Mouse (Mus musculus): ENCODE measurements at regions not wholly inside any gene's neighbourhood (a gene's known extent, or its start where the extent isn't known, plus 50 kb on each side); places are given as distances from the start of the nearest gene placed in this dataset.

DNA sequence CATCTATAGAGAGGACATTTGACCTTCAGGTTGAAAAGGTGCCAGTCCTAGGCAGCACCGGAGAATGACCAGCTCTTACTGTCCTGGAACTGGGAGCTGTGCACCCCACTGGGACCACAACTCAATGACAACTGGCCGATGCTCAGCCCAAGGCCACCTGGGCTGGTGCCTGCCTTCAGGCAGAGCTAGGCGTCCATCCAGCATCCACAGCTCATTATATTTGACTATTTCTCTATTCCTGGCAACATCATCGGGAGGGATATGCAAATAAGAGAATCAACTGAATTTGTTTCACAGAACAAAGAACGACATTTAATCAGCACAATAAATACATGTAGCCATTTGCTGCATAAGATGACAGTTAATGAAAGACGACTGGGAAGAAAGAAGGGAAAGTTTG is 149.0 kb upstream of the Gli2 start:
- TF ChIP-seq CTCF (IDR thresholded peaks at IDR 0.05; ENCODE audit: control insufficient read depth, insufficient read depth, insufficient replicate concordance, low read depth, low read length): no peak
- TF ChIP-seq POLR2A (IDR thresholded peaks at IDR 0.05; ENCODE audit: control insufficient read depth, low read depth, low read length): no peak
